ENCODE assay signal across 8 mouse cellular contexts in the genomic region with DNA sequence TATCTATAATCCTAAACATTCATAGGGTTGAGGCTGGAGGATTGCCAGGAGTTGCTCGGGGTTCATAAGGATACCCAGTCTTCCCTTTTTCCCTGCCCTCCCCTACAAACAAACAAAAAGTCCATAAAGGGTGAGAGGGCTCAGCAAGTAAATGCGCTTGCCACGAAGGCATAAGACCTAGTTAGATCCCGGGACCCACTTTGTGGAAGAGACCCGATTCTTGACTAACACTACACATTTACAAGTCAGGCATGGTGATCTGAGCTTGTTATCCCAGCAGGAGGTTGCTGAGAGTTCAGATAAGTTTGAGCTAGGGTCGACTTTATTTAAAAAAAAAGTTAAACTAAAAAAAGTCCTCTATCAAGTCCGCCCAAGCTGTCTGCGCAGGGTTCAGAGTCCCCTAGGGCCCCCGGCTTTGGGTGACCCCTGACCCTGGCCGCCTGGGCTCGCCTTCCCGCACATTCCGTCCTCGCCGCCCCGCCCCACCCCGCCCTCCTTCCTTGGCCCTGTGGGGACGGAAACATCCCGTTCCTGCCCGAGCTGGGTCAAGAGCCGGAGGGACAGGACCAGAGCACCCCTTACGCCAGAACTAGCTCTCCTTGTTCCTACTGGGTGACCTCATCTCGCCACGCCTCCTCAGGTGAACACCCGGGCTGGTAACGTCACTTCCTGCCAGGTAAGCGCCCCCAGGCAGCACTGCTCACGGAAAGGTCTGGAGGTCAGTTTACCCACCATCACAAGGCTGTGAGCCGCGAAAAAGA. TPM values are rescaled to one million over a fixed set of nuclear protein-coding genes. Genes with fewer than 3 reads are reported as not detected.
DNase-seq lines count a peak whose midpoint lies in the region; ATAC-seq and TF ChIP-seq lines count a peak whose summit lies in the region.

No protein-coding gene starts in this region.

- no peak for TF ChIP-seq CTCF in C2C12 (IDR thresholded peaks at IDR 0.05; ENCODE audit: control insufficient read depth, insufficient read depth, insufficient read length)

- peak; percentile 26 for ATAC-seq in intestine, embryonic 15.5 days
- ATAC-seq in neutrophil, adult 5-6 weeks (ENCODE audit: extremely low read depth, insufficient number of reproducible peaks, low FRiP score, poor library complexity, severe bottlenecking): peak; percentile 2; the same call in 1 of the 2 replicates
- ATAC-seq in granulocyte monocyte progenitor cell, adult 5-6 weeks (replicated peaks; ENCODE audit: poor library complexity, severe bottlenecking): no peak

- peak overlapping the region; percentile 87 for H3K4me2 ChIP-seq in intestine, embryonic 15.5 days (replicated peaks)

- peaks cover 44% of the 10 kb centered on the region for H3K4me1 ChIP-seq in intestine, embryonic 15.5 days (replicated peaks)

- peak overlapping the region; percentile 98 for H3K27ac ChIP-seq in intestine, embryonic 15.5 days

- H3K9me3 ChIP-seq in intestine, embryonic 15.5 days: no peaks in the 10 kb centered on the region

- peaks cover 24% of the 10 kb centered on the region for H3K79me3 ChIP-seq in C2C12 (ENCODE audit: low read depth)

- peak overlapping the region; percentile 25 for H3K4me3 ChIP-seq in C2C12 (ENCODE audit: insufficient read depth, poor library complexity, severe bottlenecking)
- peak overlapping the region; percentile 38 for H3K4me3 ChIP-seq in intestine, embryonic 15.5 days (replicated peaks)

- peak; percentile 85 for DNase-seq in adrenal gland, postnatal 10 days
- DNase-seq in gastrocnemius, postnatal 10 days: peak; percentile 74
- DNase-seq in lung, adult 18-20 months: peak; percentile 95 to 97
- peak; percentile 84 to 88 for DNase-seq in urinary bladder, postnatal 36 days (ENCODE audit: low spot score in 2 of 2)

- H3K79me2 ChIP-seq in C2C12 (ENCODE audit: control insufficient read depth, insufficient read depth): peaks cover 38% of the 10 kb centered on the region

- peak overlapping the region; percentile 65 for H3K9ac ChIP-seq in intestine, embryonic 15.5 days

- no peaks in the 10 kb centered on the region for H3K27me3 ChIP-seq in C2C12 (ENCODE audit: control insufficient read depth, insufficient read depth, insufficient read length)
- no peaks in the 10 kb centered on the region for H3K27me3 ChIP-seq in intestine, embryonic 15.5 days (replicated peaks)

- H3ac ChIP-seq in C2C12 (ENCODE audit: control insufficient read depth, insufficient read length, low read depth): peak overlapping the region; percentile 63

- H3K36me3 ChIP-seq in C2C12 (ENCODE audit: control insufficient read depth, insufficient read depth): no peaks in the 10 kb centered on the region
- H3K36me3 ChIP-seq in intestine, embryonic 15.5 days: no peaks in the 10 kb centered on the region

- 2% methylated on average over 30 of the region's 30 CpGs for WGBS in intestine, embryonic 15.5 days

TF ChIP-seq in C2C12, 6 proteins besides CTCF, POLR2A, EP300 and RAD21:
- no peak for TF ChIP-seq FOSL1 (IDR thresholded peaks at IDR 0.05; ENCODE audit: insufficient read depth, low read length, poor library complexity, severe bottlenecking)
- no peak for TF ChIP-seq MYOD1 (IDR thresholded peaks at IDR 0.05; ENCODE audit: control insufficient read depth, insufficient read length, low read depth)
- no peak for TF ChIP-seq MAX (IDR thresholded peaks at IDR 0.05)
- no peak for TF ChIP-seq MYOG (IDR thresholded peaks at IDR 0.05; ENCODE audit: control insufficient read depth, extremely low read depth, insufficient read length)

RNA-seq across cellular contexts. Expression of gene Plekhg2, which starts 3.8 kb away (rescaled TPM):
- polyA plus RNA-seq in C2C12 (2012; fragmentation: generic; extraction: Trizol): 29.0 TPM
- total RNA-seq in adrenal gland, postnatal 10 days (2021): 10 to 100 TPM; 27.9 to 37.0 TPM
- 10 to 100 TPM; 18.7 to 30.0 TPM for total RNA-seq in gastrocnemius, postnatal 10 days (2021)
- 40.2 and 41.7 TPM in 2 replicates for polyA plus RNA-seq in intestine, embryonic 15.5 days (2015; fragmentation: Nextera tagmentation; extraction: Ambion mirVana)
- 32.6 and 39.7 TPM in 2 replicates for total RNA-seq in neutrophil, adult 5-6 weeks (2017)
- 4.1 and 6.1 TPM in 2 replicates for total RNA-seq in granulocyte monocyte progenitor cell, adult 5-6 weeks (2014; fragmentation: Nextera tagmentation)
- 0.88 and 1.1 TPM in 2 replicates for total RNA-seq in granulocyte monocyte progenitor cell, adult 5-6 weeks (2017)

RNA-seq across cellular contexts. Expression of gene Zfp36, which starts 3.9 kb away (rescaled TPM):
- polyA plus RNA-seq in C2C12 (2012; fragmentation: generic; extraction: Trizol): 11.2 TPM
- total RNA-seq in adrenal gland, postnatal 10 days (2021): 10 to 100 TPM; 11.4 to 27.2 TPM
- 10 to 100 TPM in 1 of 2 experiments, 1 to 10 TPM in 1; 8.1 to 10.5 TPM for total RNA-seq in gastrocnemius, postnatal 10 days (2021)
- 27.2 and 28.1 TPM in 2 replicates for polyA plus RNA-seq in intestine, embryonic 15.5 days (2015; fragmentation: Nextera tagmentation; extraction: Ambion mirVana)
- 496 and 563 TPM in 2 replicates for total RNA-seq in neutrophil, adult 5-6 weeks (2017)
- total RNA-seq in granulocyte monocyte progenitor cell, adult 5-6 weeks (2014; fragmentation: Nextera tagmentation): 37.1 and 55.8 TPM in 2 replicates
- total RNA-seq in granulocyte monocyte progenitor cell, adult 5-6 weeks (2017): 30.8 and 41.3 TPM in 2 replicates

RNA-seq across cellular contexts. Expression of gene Med29, which starts 16.3 kb away (rescaled TPM):
- 55.6 TPM for polyA plus RNA-seq in C2C12 (2012; fragmentation: generic; extraction: Trizol)
- 10 to 100 TPM; 19.8 to 25.9 TPM for total RNA-seq in adrenal gland, postnatal 10 days (2021)
- total RNA-seq in gastrocnemius, postnatal 10 days (2021): 10 to 100 TPM; 22.6 to 23.0 TPM
- 48.3 and 50.0 TPM in 2 replicates for polyA plus RNA-seq in intestine, embryonic 15.5 days (2015; fragmentation: Nextera tagmentation; extraction: Ambion mirVana)
- 9.1 and 9.8 TPM in 2 replicates for total RNA-seq in neutrophil, adult 5-6 weeks (2017)
- total RNA-seq in granulocyte monocyte progenitor cell, adult 5-6 weeks (2014; fragmentation: Nextera tagmentation): 19.2 and 25.5 TPM in 2 replicates
- 16.7 and 18.5 TPM in 2 replicates for total RNA-seq in granulocyte monocyte progenitor cell, adult 5-6 weeks (2017)

RNA-seq across cellular contexts. Expression of gene Paf1, which starts 16.6 kb away (rescaled TPM):
- polyA plus RNA-seq in C2C12 (2012; fragmentation: generic; extraction: Trizol): 44.3 TPM
- total RNA-seq in adrenal gland, postnatal 10 days (2021): 10 to 100 TPM; 56.5 to 59.2 TPM
- 10 to 100 TPM; 36.5 to 46.2 TPM for total RNA-seq in gastrocnemius, postnatal 10 days (2021)
- polyA plus RNA-seq in intestine, embryonic 15.5 days (2015; fragmentation: Nextera tagmentation; extraction: Ambion mirVana): 70.8 and 78.9 TPM in 2 replicates
- total RNA-seq in neutrophil, adult 5-6 weeks (2017): 218 and 230 TPM in 2 replicates
- total RNA-seq in granulocyte monocyte progenitor cell, adult 5-6 weeks (2014; fragmentation: Nextera tagmentation): 97.6 and 111 TPM in 2 replicates
- total RNA-seq in granulocyte monocyte progenitor cell, adult 5-6 weeks (2017): 136 and 170 TPM in 2 replicates

RNA-seq across cellular contexts. Expression of gene Rps16, which starts 25.7 kb away (rescaled TPM):
- polyA plus RNA-seq in C2C12 (2012; fragmentation: generic; extraction: Trizol): 6,019 TPM
- 1,000 to 10,000 TPM; 1,220 to 1,241 TPM for total RNA-seq in adrenal gland, postnatal 10 days (2021)
- 100 to 1,000 TPM; 757 to 807 TPM for total RNA-seq in gastrocnemius, postnatal 10 days (2021)
- polyA plus RNA-seq in intestine, embryonic 15.5 days (2015; fragmentation: Nextera tagmentation; extraction: Ambion mirVana): 1,085 and 1,147 TPM in 2 replicates
- total RNA-seq in neutrophil, adult 5-6 weeks (2017): 700 and 800 TPM in 2 replicates
- total RNA-seq in granulocyte monocyte progenitor cell, adult 5-6 weeks (2014; fragmentation: Nextera tagmentation): 4,181 and 4,473 TPM in 2 replicates
- total RNA-seq in granulocyte monocyte progenitor cell, adult 5-6 weeks (2017): 929 and 980 TPM in 2 replicates
